Mouse (Mus musculus): ENCODE data around the gene Neu2. TPM values are rescaled to one million over a fixed set of nuclear protein-coding genes. Genes with fewer than 3 reads are reported as not detected.
A peak's percentile ranks its signal among the peaks of the same experiment; 100 is the strongest.
"Not testable (repeated sequence)": the region's sequence is repeated elsewhere in the genome, so short reads cannot be mapped to it uniquely, and the experiment has no call there.

Neu2 gene
- 0.29 and 0.33 TPM in 2 replicates for polyA plus RNA-seq (2012; rRNA removed)

DNA sequence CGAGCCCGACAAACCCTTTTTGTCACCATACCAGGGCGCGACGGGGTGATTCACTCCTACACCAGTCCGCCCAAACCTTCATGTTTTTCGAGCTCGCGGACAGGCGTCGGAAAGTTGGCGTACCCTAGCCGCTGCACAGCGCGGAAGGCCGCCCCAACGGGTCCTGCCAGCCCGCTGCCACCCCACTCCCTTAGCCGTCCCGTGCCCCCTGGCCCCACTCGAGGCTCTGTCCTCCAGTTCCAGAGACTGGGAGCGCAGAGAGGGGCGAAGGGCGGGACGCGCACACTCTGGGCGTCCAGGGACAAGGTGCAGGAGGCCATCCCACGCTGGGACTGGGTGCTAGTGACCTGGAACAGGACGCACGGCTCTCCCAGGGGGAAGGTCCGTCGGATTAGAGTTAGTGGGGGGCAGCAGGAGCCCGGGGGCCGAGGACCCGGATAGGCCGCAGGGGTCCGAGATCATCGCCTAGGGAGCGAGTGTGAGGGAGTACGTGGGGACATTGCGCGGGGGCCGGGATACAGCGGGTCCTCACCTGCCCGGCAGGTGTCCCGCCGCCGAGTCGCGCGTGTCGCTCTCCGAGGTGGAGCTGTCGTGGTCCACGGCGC, at the start of gene Neu2:
TSS of gene Neu2 (plus strand) at position 329 of the 605 bp plus-strand sequence.
- Histone ChIP-seq H3K4me3 (ENCODE audit: extremely low read depth, insufficient read depth, insufficient read length) (peak within 1 kb of the TSS; percentile 13; the same call in 1 of the 2 replicates), H3K36me3 (ENCODE audit: control insufficient read depth, insufficient read depth, low read length) (no peaks in the 10 kb centered on the region), H3K4me1 (ENCODE audit: control insufficient read depth, insufficient read depth, insufficient read length) (peaks cover 3% of the 10 kb centered on the region; the same call in 1 of the 2 replicates), H3K27ac (ENCODE audit: insufficient read depth, low read length) (no peak within 1 kb of the TSS), H3K27me3 (ENCODE audit: control insufficient read depth, insufficient read depth, low read length) (peaks cover 15% of the 10 kb centered on the region)
- WGBS, result 3% methylated on average over 56 of the region's 56 CpGs
- DNase-seq (ENCODE audit: low read depth in 1 of 2, low spot score in 2 of 2), result no peak
- no peak for TF ChIP-seq POLR2A (IDR thresholded peaks at IDR 0.05; ENCODE audit: low read depth, low read length)

DNA sequence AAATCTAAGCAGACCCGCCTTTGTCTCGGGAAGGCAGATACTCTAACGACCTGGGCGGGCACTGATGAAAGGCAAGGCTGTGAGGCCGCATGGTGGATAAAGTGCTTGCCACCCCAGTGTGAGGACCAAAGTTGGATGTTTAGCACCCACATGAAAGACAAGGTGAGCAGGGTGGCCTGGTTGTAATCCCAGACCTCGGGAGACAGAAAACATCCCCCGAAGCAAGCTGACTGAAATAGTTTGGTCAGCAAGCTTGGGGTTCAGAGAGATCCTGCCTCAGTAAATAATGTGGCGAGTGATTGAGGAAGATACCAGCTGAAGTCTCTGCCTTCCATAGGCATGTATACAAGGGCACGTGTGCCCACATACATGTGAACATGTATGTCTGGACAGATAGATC, 42.2 kb upstream of the Neu2 start:
- 77% methylated on average over 9 of the region's 9 CpGs for WGBS
- no peak for TF ChIP-seq POLR2A (IDR thresholded peaks at IDR 0.05; ENCODE audit: low read depth, low read length)
- no peak for TF ChIP-seq CTCF (IDR thresholded peaks at IDR 0.05; ENCODE audit: extremely low read depth, insufficient read depth, insufficient read length, insufficient replicate concordance)
- Histone ChIP-seq H3K27ac (ENCODE audit: insufficient read depth, low read length) (no peak overlapping the region), H3K36me3 (ENCODE audit: control insufficient read depth, insufficient read depth, low read length) (no peaks in the 10 kb centered on the region), H3K4me1 (ENCODE audit: control insufficient read depth, insufficient read depth, insufficient read length) (no peaks in the 10 kb centered on the region), H3K27me3 (ENCODE audit: control insufficient read depth, insufficient read depth, low read length) (no peaks in the 10 kb centered on the region), H3K4me3 (ENCODE audit: extremely low read depth, insufficient read depth, insufficient read length) (no peak overlapping the region)
- no peak for DNase-seq (ENCODE audit: low read depth in 1 of 2, low spot score in 2 of 2)

DNA sequence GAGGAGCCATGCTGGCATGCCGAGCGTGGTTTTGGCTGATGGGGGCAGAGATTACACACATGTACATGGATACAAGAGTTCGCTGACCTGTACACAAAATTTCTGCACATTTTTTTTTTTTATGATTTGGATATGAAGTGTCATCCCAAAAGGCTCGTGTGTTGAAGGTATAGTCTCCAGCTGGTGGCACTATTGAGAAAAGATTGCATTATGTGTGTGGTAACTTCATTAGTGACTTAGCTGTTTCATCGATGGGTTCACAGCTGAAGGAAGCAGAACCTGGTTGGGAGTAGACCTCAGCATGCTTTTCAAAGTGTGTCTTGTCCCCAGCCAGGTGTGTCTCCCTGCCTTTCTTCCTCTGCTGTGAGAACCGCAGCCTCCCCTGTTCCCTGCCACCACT, 41.4 kb upstream of the Neu2 start:
- WGBS, result 50% methylated on average over 6 of the region's 6 CpGs
- H3K4me1 ChIP-seq (ENCODE audit: control insufficient read depth, insufficient read depth, insufficient read length), result no peaks in the 10 kb centered on the region

DNA sequence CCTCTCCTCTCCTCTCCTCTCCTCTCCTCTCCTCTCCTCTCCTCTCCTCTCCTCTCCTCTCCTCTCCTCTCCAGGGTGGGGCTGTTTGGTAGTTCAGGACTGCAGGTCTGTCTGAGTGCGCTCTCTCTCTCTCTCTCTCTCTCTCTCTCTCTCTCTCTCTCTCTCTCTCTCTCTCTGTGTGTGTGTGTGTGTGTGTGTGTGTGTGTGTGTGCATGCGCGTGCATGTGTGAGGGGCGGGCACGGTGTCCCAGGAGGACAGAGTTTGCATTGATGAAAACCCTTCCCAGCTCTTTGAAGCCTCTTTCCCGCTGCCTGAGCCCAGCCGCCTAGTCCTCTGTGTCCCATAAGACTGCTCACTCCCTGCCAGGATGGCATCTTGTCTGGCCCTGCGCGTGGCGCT, 39.7 kb upstream of the Neu2 start, which contains the start of gene Snorc:
TSS of gene Snorc (plus strand) at position 301 of the 400 bp plus-strand sequence.
- not testable (repeated sequence) for DNase-seq (ENCODE audit: low read depth in 1 of 2, low spot score in 2 of 2); H3K27ac ChIP-seq (ENCODE audit: insufficient read depth, low read length); H3K4me3 ChIP-seq (ENCODE audit: extremely low read depth, insufficient read depth, insufficient read length); H3K36me3 ChIP-seq (ENCODE audit: control insufficient read depth, insufficient read depth, low read length); H3K27me3 ChIP-seq (ENCODE audit: control insufficient read depth, insufficient read depth, low read length); H3K4me1 ChIP-seq (ENCODE audit: control insufficient read depth, insufficient read depth, insufficient read length)
- 84% methylated on average over 7 of the region's 10 CpGs for WGBS

More for the DNA sequence above, 41.4 kb upstream of the Neu2 start:
- H3K4me3 ChIP-seq (ENCODE audit: extremely low read depth, insufficient read depth, insufficient read length), result no peak overlapping the region
- DNase-seq (ENCODE audit: low read depth in 1 of 2, low spot score in 2 of 2), result no peak
- no peaks in the 10 kb centered on the region for H3K36me3 ChIP-seq (ENCODE audit: control insufficient read depth, insufficient read depth, low read length)
- no peak overlapping the region for H3K27ac ChIP-seq (ENCODE audit: insufficient read depth, low read length)
- H3K27me3 ChIP-seq (ENCODE audit: control insufficient read depth, insufficient read depth, low read length), result no peaks in the 10 kb centered on the region
- TF ChIP-seq CTCF (IDR thresholded peaks at IDR 0.05; ENCODE audit: extremely low read depth, insufficient read depth, insufficient read length, insufficient replicate concordance), result no peak
- no peak for TF ChIP-seq POLR2A (IDR thresholded peaks at IDR 0.05; ENCODE audit: low read depth, low read length)

DNA sequence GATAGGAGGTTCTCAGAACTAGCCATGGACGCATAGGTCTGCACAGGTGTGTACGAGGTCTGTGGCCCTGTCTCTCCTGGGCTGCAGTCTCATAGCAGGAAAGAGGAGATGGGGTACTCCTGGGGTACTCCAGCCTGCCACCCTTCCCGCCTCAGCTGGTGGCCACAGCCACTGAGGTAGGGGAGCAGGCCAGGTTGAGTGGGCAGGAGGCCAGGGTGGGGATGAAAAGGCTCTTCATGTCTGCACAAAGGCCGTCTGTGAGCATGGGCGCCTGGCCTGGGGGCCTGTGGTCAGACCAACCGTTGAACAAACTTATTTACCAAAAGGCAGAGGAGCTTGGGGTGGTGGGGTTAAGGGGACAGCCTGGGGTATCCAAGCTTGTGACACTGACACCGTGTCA, 37.8 kb upstream of the Neu2 start:
- 80% methylated on average over 7 of the region's 7 CpGs for WGBS
- DNase-seq (ENCODE audit: low read depth in 1 of 2, low spot score in 2 of 2), result no peak
- no peak overlapping the region for H3K27ac ChIP-seq (ENCODE audit: insufficient read depth, low read length)
- H3K4me1 ChIP-seq (ENCODE audit: control insufficient read depth, insufficient read depth, insufficient read length), result no peaks in the 10 kb centered on the region
- TF ChIP-seq CTCF (IDR thresholded peaks at IDR 0.05; ENCODE audit: extremely low read depth, insufficient read depth, insufficient read length, insufficient replicate concordance), result no peak
- TF ChIP-seq POLR2A (IDR thresholded peaks at IDR 0.05; ENCODE audit: low read depth, low read length), result no peak
- no peak overlapping the region for H3K4me3 ChIP-seq (ENCODE audit: extremely low read depth, insufficient read depth, insufficient read length)
- H3K27me3 ChIP-seq (ENCODE audit: control insufficient read depth, insufficient read depth, low read length), result peaks cover 7% of the 10 kb centered on the region; the same call in 1 of the 2 replicates
- H3K36me3 ChIP-seq (ENCODE audit: control insufficient read depth, insufficient read depth, low read length), result no peaks in the 10 kb centered on the region

DNA sequence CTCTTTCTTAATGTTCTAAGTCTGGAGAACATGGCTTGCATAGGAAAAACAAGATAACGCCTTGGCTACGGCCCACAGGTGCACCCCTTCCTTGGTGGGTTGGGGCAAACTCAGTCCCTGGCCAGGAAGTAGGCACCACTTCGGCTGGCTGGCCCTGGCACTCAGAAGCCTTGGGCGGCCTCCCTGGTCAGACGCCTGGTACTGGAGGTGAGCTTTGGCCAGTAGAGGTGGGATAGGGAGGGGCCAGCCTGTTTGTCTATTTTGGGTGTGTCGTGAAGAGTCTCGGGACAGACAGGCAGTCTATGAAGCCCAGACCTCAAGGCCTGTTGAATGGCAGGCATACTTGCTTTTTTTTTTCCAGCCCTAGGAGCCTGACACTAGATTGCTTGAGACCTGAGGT, 37.1 kb upstream of the Neu2 start:
- H3K4me1 ChIP-seq (ENCODE audit: control insufficient read depth, insufficient read depth, insufficient read length), result no peaks in the 10 kb centered on the region
- no peak overlapping the region for H3K27ac ChIP-seq (ENCODE audit: insufficient read depth, low read length)
- DNase-seq (ENCODE audit: low read depth in 1 of 2, low spot score in 2 of 2), result no peak
- WGBS, result 87% methylated on average over 7 of the region's 7 CpGs
- TF ChIP-seq POLR2A (IDR thresholded peaks at IDR 0.05; ENCODE audit: low read depth, low read length), result no peak
- no peak for TF ChIP-seq CTCF (IDR thresholded peaks at IDR 0.05; ENCODE audit: extremely low read depth, insufficient read depth, insufficient read length, insufficient replicate concordance)
- H3K4me3 ChIP-seq (ENCODE audit: extremely low read depth, insufficient read depth, insufficient read length), result no peak overlapping the region
- H3K36me3 ChIP-seq (ENCODE audit: control insufficient read depth, insufficient read depth, low read length), result no peaks in the 10 kb centered on the region
- H3K27me3 ChIP-seq (ENCODE audit: control insufficient read depth, insufficient read depth, low read length), result peaks cover 7% of the 10 kb centered on the region; the same call in 1 of the 2 replicates

DNA sequence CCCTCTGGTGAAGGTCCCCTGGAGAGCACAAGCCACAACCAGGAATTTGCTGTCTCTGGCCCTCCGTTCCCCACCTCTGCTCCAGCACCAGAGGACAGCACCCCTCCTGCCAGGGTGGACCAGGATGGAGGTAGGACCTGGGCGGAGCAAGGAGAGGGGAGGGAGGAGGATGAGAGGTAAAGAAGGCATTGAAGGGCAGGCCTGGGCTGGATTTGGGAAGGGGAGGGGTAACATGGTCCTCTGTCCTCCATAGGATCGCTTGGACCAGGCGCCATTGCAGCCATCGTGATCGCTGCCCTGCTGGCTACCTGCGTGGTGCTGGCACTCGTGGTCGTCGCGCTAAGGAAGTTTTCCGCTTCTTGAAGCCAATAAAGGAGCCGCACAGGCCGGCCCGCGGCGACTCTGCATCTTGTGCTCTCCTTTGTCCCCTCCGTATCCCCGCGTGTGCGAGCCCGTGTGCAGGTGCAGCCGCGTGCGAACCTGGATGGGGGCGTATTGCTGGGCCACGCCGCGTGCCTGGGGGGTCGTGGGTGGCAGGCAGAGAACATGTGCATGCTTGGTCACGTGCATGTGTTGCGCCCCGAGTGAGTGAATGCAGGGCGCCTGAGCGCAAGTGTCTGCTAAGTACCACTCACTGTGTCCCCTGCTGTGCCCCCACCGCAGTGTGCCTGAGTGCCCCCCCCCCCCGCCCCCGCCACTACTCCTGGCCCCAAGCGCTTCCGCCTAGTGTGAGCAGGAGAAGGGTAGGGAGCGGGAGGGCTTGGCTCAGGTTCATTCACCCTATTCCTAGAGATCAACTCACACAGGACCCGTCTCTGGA, 34.4 kb upstream of the Neu2 start:
- DNase-seq (ENCODE audit: low read depth in 1 of 2, low spot score in 2 of 2), result no peak
- 18% methylated on average over 42 of the region's 42 CpGs for WGBS
- H3K27me3 ChIP-seq (ENCODE audit: control insufficient read depth, insufficient read depth, low read length), result peaks cover 7% of the 10 kb centered on the region; the same call in 1 of the 2 replicates
- H3K4me1 ChIP-seq (ENCODE audit: control insufficient read depth, insufficient read depth, insufficient read length), result no peaks in the 10 kb centered on the region
- TF ChIP-seq POLR2A (IDR thresholded peaks at IDR 0.05; ENCODE audit: low read depth, low read length) (no peak), CTCF (IDR thresholded peaks at IDR 0.05; ENCODE audit: extremely low read depth, insufficient read depth, insufficient read length, insufficient replicate concordance) (no peak)
- H3K27ac ChIP-seq (ENCODE audit: insufficient read depth, low read length), result no peak overlapping the region
- H3K36me3 ChIP-seq (ENCODE audit: control insufficient read depth, insufficient read depth, low read length), result no peaks in the 10 kb centered on the region
- no peak overlapping the region for H3K4me3 ChIP-seq (ENCODE audit: extremely low read depth, insufficient read depth, insufficient read length)
